Mouse (Mus musculus) right cerebral cortex, adult 18-20 months (tissue): Measurements from ENCODE around the gene Gm8138.
"Not testable (repeated sequence)": the region's sequence is repeated elsewhere in the genome, so short reads cannot be mapped to it uniquely, and the experiment has no call there.

Experiments used
- DNase-seq: peaks from one replicate; pipeline ENCODE4 v3.0.0; 2022; ENCODE audit warnings: mixed read lengths

The Gm8138 gene

GRCm38 (mm10) chr14:43416250-43416649, at the start of gene Gm8138:
Gm8138 (minus strand) TSS chr14:43416350.
- not testable (repeated sequence) for DNase-seq

- peak; percentile 2 for DNase-seq
Observed at GRCm38 (mm10) chr14:43361713-43362112, 54.4 kb downstream of the Gm8138 start.
